Mouse (Mus musculus): ENCODE data around the gene 3110009E18Rik. TPM values are rescaled to one million over a fixed set of nuclear protein-coding genes. Genes with fewer than 3 reads are reported as not detected.
"Not testable (repeated sequence)": the region's sequence is repeated elsewhere in the genome, so short reads cannot be mapped to it uniquely, and the experiment has no call there.

3110009E18Rik gene
- polyA plus RNA-seq, 1 experiment from 2014 or later = 14.6 TPM

- peak; percentile 63 for DNase-seq (ENCODE audit: low spot score)
- H3K4me2 ChIP-seq (ENCODE audit: low read depth, low read length) = no peak overlapping the region
- no peaks in the 10 kb centered on the region for H3K36me3 ChIP-seq (ENCODE audit: control insufficient read depth, insufficient read depth, low read length)
- H3K4me1 ChIP-seq (ENCODE audit: control insufficient read depth, insufficient read depth, low read length) = peaks cover 4% of the 10 kb centered on the region; the same call in 1 of the 2 replicates
- H3K27me3 ChIP-seq (replicated peaks; ENCODE audit: control insufficient read depth, insufficient read depth, low read length) = no peaks in the 10 kb centered on the region
- 15% methylated on average over 6 of the region's 7 CpGs for WGBS
- no peak overlapping the region for H3K27ac ChIP-seq (replicated peaks; ENCODE audit: low read depth, low read length)
- H3K4me3 ChIP-seq (ENCODE audit: low read depth, low read length) = no peak overlapping the region
- peak; percentile 62; the same call in 1 of the 2 replicates for ATAC-seq (ENCODE audit: low read depth)
- no peak overlapping the region for H3K9ac ChIP-seq (ENCODE audit: low read depth, low read length)
- H3K9me3 ChIP-seq (ENCODE audit: control insufficient read depth, low read length) = no peaks in the 10 kb centered on the region
Observed at GRCm38 (mm10) chr1:120082957-120083585, 37.9 kb upstream of the 3110009E18Rik start.

DNA sequence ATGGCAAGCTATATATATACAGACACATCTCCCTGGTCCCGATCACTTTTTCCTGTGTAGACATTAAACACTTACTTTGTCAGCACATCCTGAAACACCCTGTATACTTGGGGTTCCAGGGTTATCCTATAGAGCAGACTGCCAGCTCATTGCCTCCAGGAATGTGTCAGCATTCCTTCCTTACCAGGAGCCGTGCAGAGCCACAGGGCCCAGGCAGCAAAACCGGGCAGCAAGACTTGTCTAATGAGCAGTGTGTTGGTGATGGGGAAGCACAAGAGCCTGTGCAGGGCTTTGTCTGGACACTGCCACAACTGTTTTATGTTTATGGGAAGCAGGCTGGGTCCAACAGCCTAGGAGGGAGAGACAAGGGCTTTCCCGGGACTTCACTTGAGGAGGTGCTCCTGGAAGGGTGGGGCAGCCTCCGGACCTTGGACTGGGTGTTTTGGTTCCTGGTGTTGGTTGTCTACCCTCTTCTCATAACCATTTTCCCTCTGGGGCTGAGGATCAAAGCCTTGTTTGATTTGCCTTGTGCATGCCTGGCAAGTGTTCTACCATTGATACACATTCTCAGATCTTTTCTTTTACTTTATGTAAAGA lies 37.0 kb upstream of the 3110009E18Rik start:
- H3K27ac ChIP-seq (replicated peaks; ENCODE audit: low read depth, low read length) = no peak overlapping the region
- H3K4me3 ChIP-seq (ENCODE audit: low read depth, low read length) = no peak overlapping the region
- H3K4me1 ChIP-seq (ENCODE audit: control insufficient read depth, insufficient read depth, low read length) = peaks cover 4% of the 10 kb centered on the region; the same call in 1 of the 2 replicates
- DNase-seq (ENCODE audit: low spot score) = no peak
- H3K9ac ChIP-seq (ENCODE audit: low read depth, low read length) = no peak overlapping the region
- no peaks in the 10 kb centered on the region for H3K27me3 ChIP-seq (replicated peaks; ENCODE audit: control insufficient read depth, insufficient read depth, low read length)
- H3K36me3 ChIP-seq (ENCODE audit: control insufficient read depth, insufficient read depth, low read length) = no peaks in the 10 kb centered on the region
- no peaks in the 10 kb centered on the region for H3K9me3 ChIP-seq (ENCODE audit: control insufficient read depth, low read length)
- 48% methylated on average over 5 of the region's 5 CpGs for WGBS
- ATAC-seq (ENCODE audit: low read depth) = no peak
- H3K4me2 ChIP-seq (ENCODE audit: low read depth, low read length) = no peak overlapping the region

DNA sequence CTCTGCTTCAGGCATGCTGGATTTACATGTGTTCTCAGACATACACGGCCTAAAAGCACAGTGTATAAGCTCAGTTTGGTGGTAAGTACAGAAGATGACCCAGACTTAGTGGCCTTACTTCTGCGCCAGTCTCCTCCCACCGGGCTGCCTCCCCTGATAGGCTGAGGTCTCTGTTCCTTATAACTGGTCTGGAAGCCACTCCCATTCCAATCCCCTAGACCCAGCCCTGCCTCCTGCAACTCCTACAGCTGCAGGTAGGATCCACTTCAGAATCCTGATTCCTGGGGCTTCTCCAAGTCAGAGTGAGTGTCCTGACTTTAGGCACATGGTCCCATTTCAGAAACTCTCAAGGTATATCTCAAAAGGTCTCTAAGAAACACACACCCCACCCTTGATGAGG lies 35.3 kb upstream of the 3110009E18Rik start:
- Histone ChIP-seq H3K27ac (replicated peaks; ENCODE audit: low read depth, low read length) (no peak overlapping the region), H3K27me3 (replicated peaks; ENCODE audit: control insufficient read depth, insufficient read depth, low read length) (no peaks in the 10 kb centered on the region), H3K9me3 (ENCODE audit: control insufficient read depth, low read length) (no peaks in the 10 kb centered on the region), H3K9ac (ENCODE audit: low read depth, low read length) (no peak overlapping the region), H3K4me1 (ENCODE audit: control insufficient read depth, insufficient read depth, low read length) (peaks cover 4% of the 10 kb centered on the region; the same call in 1 of the 2 replicates), H3K36me3 (ENCODE audit: control insufficient read depth, insufficient read depth, low read length) (no peaks in the 10 kb centered on the region), H3K4me2 (ENCODE audit: low read depth, low read length) (no peak overlapping the region), H3K4me3 (ENCODE audit: low read depth, low read length) (no peak overlapping the region)
- ATAC-seq (ENCODE audit: low read depth) (no peak), DNase-seq (ENCODE audit: low spot score) (no peak)
- WGBS = 58% methylated on average over 3 of the region's 3 CpGs

GRCm38 (mm10) chr1:120086644-120087043 lies 34.3 kb upstream of the 3110009E18Rik start:
- Histone ChIP-seq H3K4me2 (ENCODE audit: low read depth, low read length) (no peak overlapping the region), H3K27me3 (replicated peaks; ENCODE audit: control insufficient read depth, insufficient read depth, low read length) (no peaks in the 10 kb centered on the region), H3K4me3 (ENCODE audit: low read depth, low read length) (no peak overlapping the region), H3K36me3 (ENCODE audit: control insufficient read depth, insufficient read depth, low read length) (no peaks in the 10 kb centered on the region), H3K9ac (ENCODE audit: low read depth, low read length) (no peak overlapping the region), H3K27ac (replicated peaks; ENCODE audit: low read depth, low read length) (no peak overlapping the region), H3K9me3 (ENCODE audit: control insufficient read depth, low read length) (no peaks in the 10 kb centered on the region), H3K4me1 (ENCODE audit: control insufficient read depth, insufficient read depth, low read length) (peaks cover 4% of the 10 kb centered on the region; the same call in 1 of the 2 replicates)
- no peak for ATAC-seq (ENCODE audit: low read depth)
- 54% methylated on average over 13 of the region's 13 CpGs for WGBS
- DNase-seq (ENCODE audit: low spot score) = no peak

- H3K9me3 ChIP-seq (ENCODE audit: control insufficient read depth, low read length) = no peaks in the 10 kb centered on the region
- H3K9ac ChIP-seq (ENCODE audit: low read depth, low read length) = no peak overlapping the region
- 6% methylated on average over 2 of the region's 5 CpGs for WGBS
- no peak overlapping the region for H3K4me3 ChIP-seq (ENCODE audit: low read depth, low read length)
- ATAC-seq (ENCODE audit: low read depth) (no peak), DNase-seq (ENCODE audit: low spot score) (no peak)
- no peak overlapping the region for H3K27ac ChIP-seq (replicated peaks; ENCODE audit: low read depth, low read length)
- H3K4me1 ChIP-seq (ENCODE audit: control insufficient read depth, insufficient read depth, low read length) = no peaks in the 10 kb centered on the region
- no peaks in the 10 kb centered on the region for H3K27me3 ChIP-seq (replicated peaks; ENCODE audit: control insufficient read depth, insufficient read depth, low read length)
- H3K4me2 ChIP-seq (ENCODE audit: low read depth, low read length) = no peak overlapping the region
- no peaks in the 10 kb centered on the region for H3K36me3 ChIP-seq (ENCODE audit: control insufficient read depth, insufficient read depth, low read length)
Observed at GRCm38 (mm10) chr1:120089180-120089579, 31.8 kb upstream of the 3110009E18Rik start.

GRCm38 (mm10) chr1:120090880-120091570 lies 30.0 kb upstream of the 3110009E18Rik start:
- Histone ChIP-seq H3K9ac (ENCODE audit: low read depth, low read length) (no peak overlapping the region), H3K4me1 (ENCODE audit: control insufficient read depth, insufficient read depth, low read length) (no peaks in the 10 kb centered on the region), H3K4me3 (ENCODE audit: low read depth, low read length) (no peak overlapping the region), H3K36me3 (ENCODE audit: control insufficient read depth, insufficient read depth, low read length) (no peaks in the 10 kb centered on the region), H3K27me3 (replicated peaks; ENCODE audit: control insufficient read depth, insufficient read depth, low read length) (no peaks in the 10 kb centered on the region), H3K27ac (replicated peaks; ENCODE audit: low read depth, low read length) (no peak overlapping the region), H3K9me3 (ENCODE audit: control insufficient read depth, low read length) (no peaks in the 10 kb centered on the region), H3K4me2 (ENCODE audit: low read depth, low read length) (no peak overlapping the region)
- ATAC-seq (ENCODE audit: low read depth) (no peak), DNase-seq (ENCODE audit: low spot score) (no peak)
- WGBS = 84% methylated on average over 8 of the region's 8 CpGs

- H3K9me3 ChIP-seq (ENCODE audit: control insufficient read depth, low read length); H3K9ac ChIP-seq (ENCODE audit: low read depth, low read length); H3K4me1 ChIP-seq (ENCODE audit: control insufficient read depth, insufficient read depth, low read length); H3K4me2 ChIP-seq (ENCODE audit: low read depth, low read length); H3K27me3 ChIP-seq (replicated peaks; ENCODE audit: control insufficient read depth, insufficient read depth, low read length); H3K4me3 ChIP-seq (ENCODE audit: low read depth, low read length); H3K36me3 ChIP-seq (ENCODE audit: control insufficient read depth, insufficient read depth, low read length); H3K27ac ChIP-seq (replicated peaks; ENCODE audit: low read depth, low read length): not testable (repeated sequence)
- DNase-seq (ENCODE audit: low spot score) (peak; percentile 86), ATAC-seq (ENCODE audit: low read depth) (peak; percentile 78)
- whole genome bisulfite sequencing = 53% methylated on average over 11 of the region's 14 CpGs
Observed at GRCm38 (mm10) chr1:120093482-120094134, 27.4 kb upstream of the 3110009E18Rik start.

- no peak overlapping the region for H3K9ac ChIP-seq (ENCODE audit: low read depth, low read length)
- H3K4me2 ChIP-seq (ENCODE audit: low read depth, low read length) = no peak overlapping the region
- no peaks in the 10 kb centered on the region for H3K4me1 ChIP-seq (ENCODE audit: control insufficient read depth, insufficient read depth, low read length)
- no peaks in the 10 kb centered on the region for H3K9me3 ChIP-seq (ENCODE audit: control insufficient read depth, low read length)
- WGBS = 85% methylated on average over 3 of the region's 3 CpGs
- ATAC-seq (ENCODE audit: low read depth) (no peak), DNase-seq (ENCODE audit: low spot score) (no peak)
- H3K4me3 ChIP-seq (ENCODE audit: low read depth, low read length) = no peak overlapping the region
- H3K27me3 ChIP-seq (replicated peaks; ENCODE audit: control insufficient read depth, insufficient read depth, low read length) = no peaks in the 10 kb centered on the region
- no peak overlapping the region for H3K27ac ChIP-seq (replicated peaks; ENCODE audit: low read depth, low read length)
- no peaks in the 10 kb centered on the region for H3K36me3 ChIP-seq (ENCODE audit: control insufficient read depth, insufficient read depth, low read length)
Observed at GRCm38 (mm10) chr1:120094920-120095319, 26.1 kb upstream of the 3110009E18Rik start.

Data from embryonic facial prominence, embryonic 14.5 days (tissue).